Mouse (Mus musculus): ENCODE results near the gene Cox7a1. TPM values are rescaled to one million over a fixed set of nuclear protein-coding genes. Genes with fewer than 3 reads are reported as not detected.
"Not testable (repeated sequence)": the region's sequence is repeated elsewhere in the genome, so short reads cannot be mapped to it uniquely, and the experiment has no call there.

The Cox7a1 gene
- polyA plus RNA-seq, 2 experiments = 2.7 to 4.5 TPM

DNA sequence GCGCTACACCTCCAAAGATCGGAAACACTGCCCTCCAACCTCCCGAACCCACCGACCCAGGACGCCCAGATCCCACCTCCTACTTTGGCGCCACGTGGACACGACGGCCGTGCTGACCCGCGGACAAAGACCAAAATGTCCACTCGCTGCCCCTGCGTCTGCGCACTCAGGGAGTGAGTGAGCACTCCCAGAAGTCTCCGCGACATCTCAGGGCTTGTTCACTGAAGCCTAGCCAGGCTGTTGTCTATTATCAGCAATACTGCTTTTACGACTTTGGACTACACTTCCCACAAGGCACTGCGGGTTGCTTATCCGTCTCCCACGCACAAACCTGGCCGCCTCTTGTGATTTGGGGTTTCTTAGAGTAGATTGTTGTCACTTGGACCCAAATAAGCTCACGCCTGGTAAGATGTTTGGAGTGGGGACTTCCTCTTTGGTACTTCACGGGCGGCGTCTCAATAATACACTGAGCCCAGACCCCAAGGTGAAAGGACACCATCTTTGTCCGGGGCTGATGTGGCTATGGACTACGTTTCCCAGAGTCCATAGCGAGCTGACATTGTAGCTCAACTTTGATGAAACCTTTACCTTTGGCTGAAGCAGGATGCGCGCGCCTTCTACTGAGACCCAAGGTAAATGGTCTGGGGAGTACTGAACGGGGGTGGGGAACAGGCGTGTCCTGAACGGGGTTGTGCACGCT is 14.2 kb upstream of the Cox7a1 start, which contains the start of gene Zfp146:
Gene Zfp146, minus strand, starts transcription at position 168 of the 700 bp plus-strand sequence.
- peaks cover 26% of the 10 kb centered on the region for H3K36me3 ChIP-seq (ENCODE audit: control insufficient read depth, insufficient read depth, low read length)
- H3K4me2 ChIP-seq (replicated peaks; ENCODE audit: low read depth, low read length, severe bottlenecking) = peak within 1 kb of the TSS; percentile 67
- H3K4me1 ChIP-seq (ENCODE audit: control insufficient read depth, insufficient read depth, low read length) = peaks cover 10% of the 10 kb centered on the region
- DNase-seq (ENCODE audit: low spot score) (peak; percentile 98), ATAC-seq (ENCODE audit: low FRiP score, low read depth) (peak; percentile 97)
- peaks cover 31% of the 10 kb centered on the region for H3K9me3 ChIP-seq (ENCODE audit: control insufficient read depth, low read length)
- peak within 1 kb of the TSS; percentile 74 for H3K4me3 ChIP-seq (replicated peaks; ENCODE audit: low read length)
- H3K27ac ChIP-seq (replicated peaks; ENCODE audit: low read depth, low read length) = peak within 1 kb of the TSS; percentile 94
- under 1% methylated on average over 36 of the region's 36 CpGs for WGBS
- peak within 1 kb of the TSS; percentile 92 for H3K9ac ChIP-seq (ENCODE audit: low read depth, low read length, severe bottlenecking)
- peak; percentile 95; the same call in 1 of the 2 replicates for TF ChIP-seq POLR2A (IDR thresholded peaks at IDR 0.05; ENCODE audit: borderline replicate concordance, extremely low read depth, insufficient read depth, insufficient read length)
- no peaks in the 10 kb centered on the region for H3K27me3 ChIP-seq (ENCODE audit: control insufficient read depth, insufficient read depth, low read length)

DNA sequence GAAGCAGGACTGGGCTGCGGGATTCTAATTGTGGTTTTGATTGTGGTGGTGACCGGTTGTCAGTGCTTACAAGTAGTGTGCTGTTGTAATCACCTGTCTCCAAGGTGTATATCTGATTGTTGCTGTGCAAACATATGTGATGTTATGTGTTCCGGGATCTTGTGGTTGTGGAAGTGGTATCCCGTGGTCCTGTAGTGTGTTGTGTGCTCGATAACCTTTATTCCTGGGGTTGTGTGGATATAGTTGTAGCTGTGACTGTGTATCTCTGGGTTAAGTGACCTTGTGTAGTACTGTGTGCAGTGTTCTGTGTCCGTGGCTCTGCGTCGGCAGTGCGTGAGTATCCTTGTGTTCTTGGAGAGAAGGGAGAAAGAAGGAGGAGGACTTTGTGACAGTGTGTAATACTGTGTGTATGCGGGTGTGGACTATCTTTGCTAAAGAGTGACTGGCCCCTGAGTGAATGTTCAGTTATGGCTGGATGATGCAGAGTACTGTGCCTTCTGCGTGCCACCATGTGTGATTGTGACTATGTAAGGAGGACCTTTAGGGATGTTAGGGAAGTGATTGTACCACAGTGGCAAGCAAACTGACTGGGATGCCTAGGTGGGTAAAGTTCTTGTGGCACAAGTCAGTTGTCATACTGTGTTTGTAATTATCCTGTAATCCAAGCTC is 13.5 kb upstream of the Cox7a1 start:
- DNase-seq (ENCODE audit: low spot score) = no peak
- ATAC-seq (ENCODE audit: low FRiP score, low read depth) = no peak
- peak overlapping the region; percentile 74 for H3K4me3 ChIP-seq (replicated peaks; ENCODE audit: low read length)
- peaks cover 24% of the 10 kb centered on the region for H3K9me3 ChIP-seq (ENCODE audit: control insufficient read depth, low read length)
- H3K36me3 ChIP-seq (ENCODE audit: control insufficient read depth, insufficient read depth, low read length) = peaks cover 19% of the 10 kb centered on the region
- H3K27ac ChIP-seq (replicated peaks; ENCODE audit: low read depth, low read length) = peak overlapping the region; percentile 94; the same call in 1 of the 2 replicates
- peak overlapping the region; percentile 92 for H3K9ac ChIP-seq (ENCODE audit: low read depth, low read length, severe bottlenecking)
- no peak for TF ChIP-seq POLR2A (IDR thresholded peaks at IDR 0.05; ENCODE audit: borderline replicate concordance, extremely low read depth, insufficient read depth, insufficient read length)
- H3K4me2 ChIP-seq (replicated peaks; ENCODE audit: low read depth, low read length, severe bottlenecking) = peak overlapping the region; percentile 67
- H3K4me1 ChIP-seq (ENCODE audit: control insufficient read depth, insufficient read depth, low read length) = peaks cover 10% of the 10 kb centered on the region
- WGBS = 23% methylated on average over 11 of the region's 11 CpGs
- no peaks in the 10 kb centered on the region for H3K27me3 ChIP-seq (ENCODE audit: control insufficient read depth, insufficient read depth, low read length)

DNA sequence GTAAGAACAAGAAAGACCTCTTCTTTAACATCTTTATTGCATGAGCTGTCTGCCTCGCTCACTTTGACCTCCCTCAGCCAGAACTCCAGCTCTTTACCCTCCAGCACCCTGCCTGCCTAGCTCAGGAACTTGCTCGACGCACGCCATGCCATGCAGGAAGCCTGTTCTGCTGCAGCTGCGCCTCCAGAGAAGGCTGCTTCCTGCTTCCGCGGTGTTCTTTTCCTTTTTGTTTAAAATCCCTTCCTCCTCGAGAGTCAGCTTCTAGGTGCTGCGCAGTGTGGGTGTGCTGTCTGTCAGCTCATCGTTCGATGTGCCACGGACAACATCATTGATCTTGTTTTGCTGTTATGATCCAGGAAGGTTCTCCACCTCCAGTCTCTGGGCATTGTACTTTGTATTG is 7.5 kb upstream of the Cox7a1 start:
- Histone ChIP-seq H3K9ac (ENCODE audit: low read depth, low read length, severe bottlenecking) (no peak overlapping the region), H3K9me3 (ENCODE audit: control insufficient read depth, low read length) (no peaks in the 10 kb centered on the region), H3K4me1 (ENCODE audit: control insufficient read depth, insufficient read depth, low read length) (no peaks in the 10 kb centered on the region), H3K27me3 (ENCODE audit: control insufficient read depth, insufficient read depth, low read length) (no peaks in the 10 kb centered on the region), H3K36me3 (ENCODE audit: control insufficient read depth, insufficient read depth, low read length) (peaks cover 29% of the 10 kb centered on the region), H3K4me2 (replicated peaks; ENCODE audit: low read depth, low read length, severe bottlenecking) (no peak overlapping the region), H3K27ac (replicated peaks; ENCODE audit: low read depth, low read length) (no peak overlapping the region), H3K4me3 (replicated peaks; ENCODE audit: low read length) (no peak overlapping the region)
- DNase-seq (ENCODE audit: low spot score) = no peak
- ATAC-seq (ENCODE audit: low FRiP score, low read depth) = no peak
- no peak for TF ChIP-seq POLR2A (IDR thresholded peaks at IDR 0.05; ENCODE audit: borderline replicate concordance, extremely low read depth, insufficient read depth, insufficient read length)
- 86% methylated on average over 12 of the region's 12 CpGs for WGBS

GRCm38 (mm10) chr7:30178256-30178655 is 5.7 kb upstream of the Cox7a1 start:
- Histone ChIP-seq H3K4me2 (replicated peaks; ENCODE audit: low read depth, low read length, severe bottlenecking) (no peak overlapping the region), H3K36me3 (ENCODE audit: control insufficient read depth, insufficient read depth, low read length) (peaks cover 29% of the 10 kb centered on the region), H3K9me3 (ENCODE audit: control insufficient read depth, low read length) (no peaks in the 10 kb centered on the region), H3K4me3 (replicated peaks; ENCODE audit: low read length) (no peak overlapping the region), H3K4me1 (ENCODE audit: control insufficient read depth, insufficient read depth, low read length) (no peaks in the 10 kb centered on the region), H3K9ac (ENCODE audit: low read depth, low read length, severe bottlenecking) (no peak overlapping the region), H3K27ac (replicated peaks; ENCODE audit: low read depth, low read length) (no peak overlapping the region), H3K27me3 (ENCODE audit: control insufficient read depth, insufficient read depth, low read length) (no peaks in the 10 kb centered on the region)
- ATAC-seq (ENCODE audit: low FRiP score, low read depth) (no peak), DNase-seq (ENCODE audit: low spot score) (no peak)
- 88% methylated on average over 11 of the region's 11 CpGs for WGBS
- no peak for TF ChIP-seq POLR2A (IDR thresholded peaks at IDR 0.05; ENCODE audit: borderline replicate concordance, extremely low read depth, insufficient read depth, insufficient read length)

- peak; percentile 88 for DNase-seq (ENCODE audit: low spot score)
- no peaks in the 10 kb centered on the region for H3K27me3 ChIP-seq (ENCODE audit: control insufficient read depth, insufficient read depth, low read length)
- WGBS = 6% methylated on average over 4 of the region's 4 CpGs
Observed at GRCm38 (mm10) chr7:30181308-30181707, 2.6 kb upstream of the Cox7a1 start.

DNA sequence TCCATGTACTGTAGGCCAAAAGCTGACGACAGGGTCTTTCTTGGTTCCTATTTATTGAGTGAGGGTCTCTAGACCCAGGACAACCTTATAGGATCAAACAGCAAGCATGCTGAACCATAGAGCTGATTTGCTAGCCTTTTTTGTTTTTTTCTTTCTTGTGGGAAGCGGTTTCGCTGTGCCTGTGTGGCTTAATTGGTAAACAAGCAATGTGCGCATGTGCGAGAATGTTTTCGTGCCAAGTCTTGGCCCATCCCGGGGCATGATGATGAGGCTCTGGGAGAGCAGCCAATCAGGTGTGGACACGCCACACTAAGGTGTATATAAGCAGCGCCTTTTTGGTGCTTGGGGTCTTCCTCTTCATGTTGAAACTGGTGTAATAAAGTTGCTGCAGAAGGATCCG is 2.0 kb upstream of the Cox7a1 start:
- not testable (repeated sequence) for H3K4me1 ChIP-seq (ENCODE audit: control insufficient read depth, insufficient read depth, low read length); H3K9ac ChIP-seq (ENCODE audit: low read depth, low read length, severe bottlenecking); ATAC-seq (ENCODE audit: low FRiP score, low read depth); DNase-seq (ENCODE audit: low spot score); H3K9me3 ChIP-seq (ENCODE audit: control insufficient read depth, low read length); H3K4me3 ChIP-seq (replicated peaks; ENCODE audit: low read length); H3K27me3 ChIP-seq (ENCODE audit: control insufficient read depth, insufficient read depth, low read length); H3K27ac ChIP-seq (replicated peaks; ENCODE audit: low read depth, low read length); H3K4me2 ChIP-seq (replicated peaks; ENCODE audit: low read depth, low read length, severe bottlenecking)
- peaks cover 35% of the 10 kb centered on the region for H3K36me3 ChIP-seq (ENCODE audit: control insufficient read depth, insufficient read depth, low read length)
- 91% methylated on average over 9 of the region's 10 CpGs for WGBS

More at GRCm38 (mm10) chr7:30181308-30181707, 2.6 kb upstream of the Cox7a1 start:
- H3K27ac ChIP-seq (replicated peaks; ENCODE audit: low read depth, low read length) = no peak overlapping the region
- no peak overlapping the region for H3K4me3 ChIP-seq (replicated peaks; ENCODE audit: low read length)
- H3K36me3 ChIP-seq (ENCODE audit: control insufficient read depth, insufficient read depth, low read length) = peaks cover 35% of the 10 kb centered on the region
- ATAC-seq (ENCODE audit: low FRiP score, low read depth) = no peak
- no peaks in the 10 kb centered on the region for H3K9me3 ChIP-seq (ENCODE audit: control insufficient read depth, low read length)
- H3K4me2 ChIP-seq (replicated peaks; ENCODE audit: low read depth, low read length, severe bottlenecking) = no peak overlapping the region
- TF ChIP-seq POLR2A (IDR thresholded peaks at IDR 0.05; ENCODE audit: borderline replicate concordance, extremely low read depth, insufficient read depth, insufficient read length) = no peak
- H3K4me1 ChIP-seq (ENCODE audit: control insufficient read depth, insufficient read depth, low read length) = peaks cover 5% of the 10 kb centered on the region; the same call in 1 of the 2 replicates
- no peak overlapping the region for H3K9ac ChIP-seq (ENCODE audit: low read depth, low read length, severe bottlenecking)

DNA sequence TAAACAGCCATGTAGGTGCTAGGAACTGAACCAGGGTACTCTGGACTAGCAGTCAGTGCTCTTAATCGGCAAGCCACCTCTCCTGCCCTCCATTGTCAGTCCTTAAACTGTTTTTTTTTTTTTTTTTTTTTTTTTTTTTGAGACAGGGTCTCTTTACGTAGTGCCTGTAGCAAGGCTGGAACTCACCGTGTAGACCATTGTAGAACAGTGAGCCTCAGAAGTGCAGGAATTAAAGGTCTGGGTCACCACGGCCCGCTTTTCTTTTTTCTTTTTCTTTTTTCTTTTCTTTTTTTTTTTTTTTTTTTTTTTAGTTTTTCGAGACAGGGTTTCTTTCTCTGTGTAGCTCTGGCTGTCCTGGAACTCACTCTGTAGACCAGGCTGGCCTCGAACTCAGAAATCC is 755 bp upstream of the Cox7a1 start:
- not testable (repeated sequence) for H3K27ac ChIP-seq (replicated peaks; ENCODE audit: low read depth, low read length); H3K4me1 ChIP-seq (ENCODE audit: control insufficient read depth, insufficient read depth, low read length); H3K9ac ChIP-seq (ENCODE audit: low read depth, low read length, severe bottlenecking); H3K27me3 ChIP-seq (ENCODE audit: control insufficient read depth, insufficient read depth, low read length); DNase-seq (ENCODE audit: low spot score); H3K4me2 ChIP-seq (replicated peaks; ENCODE audit: low read depth, low read length, severe bottlenecking); H3K9me3 ChIP-seq (ENCODE audit: control insufficient read depth, low read length); ATAC-seq (ENCODE audit: low FRiP score, low read depth); H3K4me3 ChIP-seq (replicated peaks; ENCODE audit: low read length)
- 75% methylated on average over 7 of the region's 7 CpGs for WGBS
- H3K36me3 ChIP-seq (ENCODE audit: control insufficient read depth, insufficient read depth, low read length) = peaks cover 37% of the 10 kb centered on the region

All from limb, embryonic 14.5 days (tissue).